Mouse (Mus musculus) liver, embryonic 15.5 days (tissue): ENCODE measurements around the gene Mab21l1. TPM values are rescaled to one million over a fixed set of nuclear protein-coding genes. Genes with fewer than 3 reads are reported as not detected.

Experiments used
- ATAC-seq: fragments of 200-750 bp; cut with Nextera tagmentation; 2 replicates; pipeline ENCODE4 v1.8.0; 2017; ENCODE audit warnings: moderate number of reproducible peaks, mild to moderate bottlenecking, moderate library complexity; ENCODE audit not compliant: insufficient read depth
- H3K27ac ChIP-seq: fragments of 300-500 bp; sonication (generic); replicated peaks from 2 replicates; pipeline ENCODE4 v1.5.1; 2015; ENCODE audit warnings: mild to moderate bottlenecking, inconsistent platforms
- H3K27me3 ChIP-seq: fragments of 300-500 bp; sonication (generic); 2 replicates; pipeline ENCODE4 v1.6.1; 2015; ENCODE audit warnings: mild to moderate bottlenecking, inconsistent platforms
- H3K36me3 ChIP-seq: fragments of 300-500 bp; sonication (generic); replicated peaks from 2 replicates; pipeline ENCODE4 v1.6.1; 2015; ENCODE audit warnings: moderate library complexity, mild to moderate bottlenecking, inconsistent platforms
- H3K4me1 ChIP-seq: fragments of 300-500 bp; sonication (generic); replicated peaks from 2 replicates; pipeline ENCODE4 v1.6.1; 2015; ENCODE audit warnings: inconsistent platforms
- H3K4me2 ChIP-seq: fragments of 300-500 bp; sonication (generic); 2 replicates; pipeline ENCODE4 v1.6.1; 2015; ENCODE audit warnings: moderate library complexity, mild to moderate bottlenecking, inconsistent platforms
- H3K4me3 ChIP-seq: fragments of 300-500 bp; sonication (generic); replicated peaks from 2 replicates; pipeline ENCODE4 v1.5.1; 2015; ENCODE audit warnings: mild to moderate bottlenecking, inconsistent platforms
- H3K9ac ChIP-seq: fragments of 300-500 bp; sonication (generic); 2 replicates; pipeline ENCODE4 v1.6.1; 2015; ENCODE audit warnings: moderate library complexity, mild to moderate bottlenecking, inconsistent platforms
- H3K9me3 ChIP-seq: fragments of 300-500 bp; sonication (generic); replicated peaks from 2 replicates; pipeline ENCODE4 v1.6.1; 2016; ENCODE audit warnings: inconsistent platforms
- WGBS: fragments of 180-500 bp; shearing (Covaris S2); methylation state at CpG from one replicate; pipeline ENCODE4 v1.1.7; 2015; ENCODE audit warnings: mixed read lengths; ENCODE audit not compliant: insufficient replicate concordance; 5-methylcytosine and 5-hydroxymethylcytosine counted together
- polyA plus RNA-seq: library from polyadenylated mRNA; unstranded; fragments of >200 nt; fragmentation: Nextera tagmentation; extraction: Ambion mirVana; gene quantifications from 2 replicates; pipeline ENCODE4 v1.2.1, GENCODE M21; 2015

The Mab21l1 gene
- polyA plus RNA-seq, 1 experiment from 2014 or later = 0.15 TPM

- H3K4me3 ChIP-seq = no peak overlapping the region
These were observed 26.3 kb upstream of the Mab21l1 start for GRCm38 (mm10) chr3:55755805-55756601.

DNA sequence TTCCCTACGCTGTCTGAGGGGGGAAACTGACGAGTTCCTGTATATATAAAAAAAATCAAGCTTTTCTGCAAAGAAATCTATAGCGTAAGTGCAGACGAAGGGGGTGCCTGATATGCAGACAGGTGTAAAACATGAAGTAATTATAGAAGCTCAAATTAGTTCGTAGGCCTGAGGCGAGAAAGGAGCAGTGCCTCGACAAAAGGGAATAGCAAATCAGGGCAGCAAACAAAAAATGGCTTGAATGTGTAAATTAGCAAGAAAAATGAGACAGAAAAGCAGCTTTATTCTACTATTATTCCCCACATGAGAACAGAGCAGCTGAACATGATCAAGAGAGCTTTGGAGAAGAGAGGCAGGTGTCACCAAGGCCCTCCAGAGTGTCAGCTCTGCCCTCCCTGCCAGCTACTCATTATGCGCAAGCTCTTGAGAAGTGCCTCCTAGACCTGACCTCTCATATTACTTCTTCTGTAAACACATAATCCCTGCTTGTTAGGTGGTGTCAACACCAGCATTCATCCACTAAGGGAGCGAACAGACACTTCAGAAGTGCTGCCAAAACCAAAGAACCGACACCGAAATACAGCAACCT, 25.6 kb upstream of the Mab21l1 start:
- H3K9me3 ChIP-seq = no peaks in the 10 kb centered on the region
- ATAC-seq = no peak
- H3K4me3 ChIP-seq = no peak overlapping the region
- H3K27ac ChIP-seq = no peak overlapping the region
- H3K4me1 ChIP-seq = no peaks in the 10 kb centered on the region
- H3K9ac ChIP-seq = no peak overlapping the region
- no peak overlapping the region for H3K4me2 ChIP-seq
- H3K27me3 ChIP-seq = no peaks in the 10 kb centered on the region
- H3K36me3 ChIP-seq = no peaks in the 10 kb centered on the region
- 71% methylated on average over 11 of the region's 11 CpGs for WGBS

More at GRCm38 (mm10) chr3:55755805-55756601, 26.3 kb upstream of the Mab21l1 start:
- H3K27ac ChIP-seq = no peak overlapping the region
- H3K27me3 ChIP-seq = no peaks in the 10 kb centered on the region
- no peak overlapping the region for H3K4me2 ChIP-seq
- no peaks in the 10 kb centered on the region for H3K36me3 ChIP-seq
- H3K9ac ChIP-seq = no peak overlapping the region
- no peaks in the 10 kb centered on the region for H3K4me1 ChIP-seq
- no peak for ATAC-seq
- WGBS = 71% methylated on average over 11 of the region's 11 CpGs
- H3K9me3 ChIP-seq = no peaks in the 10 kb centered on the region

DNA sequence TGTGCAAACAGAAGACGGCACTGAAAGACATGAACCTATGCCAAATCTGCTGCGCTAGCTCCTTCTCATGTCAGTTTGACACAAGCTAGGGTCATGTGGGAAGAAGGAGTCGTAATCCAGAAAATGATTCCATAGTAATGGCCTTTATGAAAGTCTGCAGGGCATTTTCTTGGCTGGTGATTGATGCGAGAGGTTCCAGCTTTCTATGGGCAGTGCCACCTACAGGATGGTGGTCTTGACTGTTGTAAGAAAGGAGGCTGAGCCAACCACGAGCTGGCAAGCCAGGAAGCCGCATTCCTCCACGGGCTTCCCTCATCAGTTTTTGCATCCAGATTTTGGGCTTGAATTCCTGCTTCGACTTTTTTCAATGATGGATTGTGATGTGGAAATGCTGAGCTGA, 24.0 kb upstream of the Mab21l1 start:
- no peaks in the 10 kb centered on the region for H3K4me1 ChIP-seq
- WGBS = 51% methylated on average over 8 of the region's 8 CpGs
- H3K9ac ChIP-seq = no peak overlapping the region
- no peak overlapping the region for H3K27ac ChIP-seq
- no peak overlapping the region for H3K4me3 ChIP-seq
- no peak for ATAC-seq
- no peaks in the 10 kb centered on the region for H3K36me3 ChIP-seq
- no peaks in the 10 kb centered on the region for H3K27me3 ChIP-seq
- H3K9me3 ChIP-seq = no peaks in the 10 kb centered on the region
- no peak overlapping the region for H3K4me2 ChIP-seq

DNA sequence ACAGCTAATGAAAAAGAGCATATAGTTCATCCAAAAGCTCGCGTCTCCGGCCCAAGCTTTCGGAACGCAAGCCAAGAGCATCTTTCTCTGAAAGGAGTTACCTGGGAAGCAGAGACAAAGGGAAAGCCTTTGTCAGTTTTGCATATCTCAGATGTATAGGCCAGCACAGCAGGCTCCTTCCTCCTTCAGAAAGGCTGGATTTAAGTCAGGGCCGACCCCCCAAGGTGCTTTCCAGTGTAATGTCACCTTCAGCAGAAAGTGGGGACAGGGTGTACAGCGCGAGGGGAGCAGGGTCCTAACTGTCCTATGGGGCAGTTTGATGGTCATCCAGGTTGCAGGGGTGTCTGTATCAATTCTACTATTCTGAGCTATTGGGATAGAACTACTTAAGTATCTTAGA, 18.7 kb upstream of the Mab21l1 start:
- no peak for ATAC-seq
- 66% methylated on average over 8 of the region's 8 CpGs for WGBS

DNA sequence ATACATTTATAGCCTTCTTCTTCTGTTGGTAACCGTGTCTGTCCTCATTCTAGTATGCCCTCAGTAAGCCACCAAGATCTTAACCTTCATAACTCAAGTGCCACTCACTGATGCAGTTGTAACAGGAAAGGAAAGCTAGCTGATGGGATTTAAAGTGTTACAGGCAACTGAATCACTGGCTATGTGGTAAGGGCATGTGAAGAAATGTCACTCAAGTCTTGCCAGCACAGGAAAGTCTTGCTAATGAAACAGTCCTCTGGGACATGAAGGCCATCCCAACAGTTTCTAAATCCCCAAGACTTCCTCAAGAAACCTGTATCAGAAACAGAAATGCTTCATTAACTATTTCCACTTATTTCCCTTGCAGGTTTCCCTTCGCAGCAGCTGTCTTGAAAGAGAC, 13.7 kb upstream of the Mab21l1 start:
- Histone ChIP-seq H3K27me3 (no peaks in the 10 kb centered on the region), H3K27ac (no peak overlapping the region), H3K36me3 (no peaks in the 10 kb centered on the region), H3K9ac (no peak overlapping the region), H3K4me2 (no peak overlapping the region), H3K9me3 (no peaks in the 10 kb centered on the region), H3K4me1 (no peaks in the 10 kb centered on the region), H3K4me3 (no peak overlapping the region)
- ATAC-seq = no peak
- 66% methylated on average over 2 of the region's 2 CpGs for WGBS

More for the DNA sequence above, 18.7 kb upstream of the Mab21l1 start:
- H3K4me1 ChIP-seq = no peaks in the 10 kb centered on the region
- H3K36me3 ChIP-seq = no peaks in the 10 kb centered on the region
- no peak overlapping the region for H3K9ac ChIP-seq
- H3K27ac ChIP-seq = no peak overlapping the region
- no peak overlapping the region for H3K4me2 ChIP-seq
- H3K9me3 ChIP-seq = no peaks in the 10 kb centered on the region
- no peak overlapping the region for H3K4me3 ChIP-seq
- H3K27me3 ChIP-seq = no peaks in the 10 kb centered on the region

DNA sequence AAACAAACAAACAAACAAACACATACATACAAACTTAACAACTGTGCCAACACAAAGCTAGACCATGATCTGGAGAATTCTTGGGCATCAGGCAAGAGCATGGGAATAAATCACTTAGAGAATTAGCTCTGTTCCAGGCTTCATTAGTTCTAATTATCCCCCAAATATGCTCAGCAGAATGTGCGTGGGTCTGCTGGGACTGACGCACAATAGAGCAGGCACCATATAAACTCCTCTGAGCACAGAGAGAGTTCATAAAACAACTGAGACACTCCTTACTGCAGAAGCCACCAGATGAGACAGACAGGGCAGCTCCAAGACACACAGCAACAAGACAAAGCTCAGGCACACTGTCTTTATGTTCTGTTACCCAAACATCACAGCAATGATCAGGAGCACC, 13.0 kb upstream of the Mab21l1 start:
- Histone ChIP-seq H3K27ac (no peak overlapping the region), H3K9ac (no peak overlapping the region), H3K36me3 (no peaks in the 10 kb centered on the region), H3K27me3 (no peaks in the 10 kb centered on the region), H3K4me2 (no peak overlapping the region), H3K4me1 (no peaks in the 10 kb centered on the region), H3K9me3 (no peaks in the 10 kb centered on the region), H3K4me3 (no peak overlapping the region)
- no peak for ATAC-seq
- 62% methylated on average over 2 of the region's 2 CpGs for WGBS

DNA sequence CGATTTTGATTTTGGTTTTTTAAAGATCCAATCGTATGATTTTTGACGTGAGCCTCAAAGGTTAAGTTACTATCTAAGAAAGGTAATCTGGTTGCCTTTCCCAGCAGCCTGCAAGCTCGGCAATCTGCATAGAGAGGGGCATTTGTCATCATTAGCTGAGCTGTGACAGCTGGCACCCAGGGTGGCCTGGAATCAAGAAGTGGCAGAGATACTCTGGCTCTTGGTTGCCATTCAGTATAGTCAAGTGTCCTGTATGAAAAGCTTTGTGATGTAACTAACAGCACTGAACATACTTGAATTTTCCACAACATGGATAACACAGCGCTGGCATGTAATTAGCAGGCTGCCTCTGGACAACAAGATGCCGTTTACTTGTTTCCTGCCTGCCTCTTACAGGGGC, 8.1 kb upstream of the Mab21l1 start:
- no peak overlapping the region for H3K4me3 ChIP-seq
- H3K4me1 ChIP-seq = no peaks in the 10 kb centered on the region
- H3K9me3 ChIP-seq = no peaks in the 10 kb centered on the region
- H3K27ac ChIP-seq = no peak overlapping the region
- WGBS = 61% methylated on average over 6 of the region's 6 CpGs
- no peaks in the 10 kb centered on the region for H3K36me3 ChIP-seq
- no peak overlapping the region for H3K9ac ChIP-seq
- H3K27me3 ChIP-seq = peaks cover 9% of the 10 kb centered on the region
- ATAC-seq = no peak
- no peak overlapping the region for H3K4me2 ChIP-seq

- Histone ChIP-seq H3K27me3 (peaks cover 17% of the 10 kb centered on the region), H3K9ac (no peak overlapping the region), H3K4me3 (no peak overlapping the region), H3K9me3 (no peaks in the 10 kb centered on the region), H3K4me2 (no peak overlapping the region), H3K27ac (no peak overlapping the region), H3K36me3 (no peaks in the 10 kb centered on the region), H3K4me1 (no peaks in the 10 kb centered on the region)
- whole genome bisulfite sequencing = 83% methylated on average over 7 of the region's 7 CpGs
- no peak for ATAC-seq
These were observed 7.1 kb upstream of the Mab21l1 start for GRCm38 (mm10) chr3:55775245-55775644.

DNA sequence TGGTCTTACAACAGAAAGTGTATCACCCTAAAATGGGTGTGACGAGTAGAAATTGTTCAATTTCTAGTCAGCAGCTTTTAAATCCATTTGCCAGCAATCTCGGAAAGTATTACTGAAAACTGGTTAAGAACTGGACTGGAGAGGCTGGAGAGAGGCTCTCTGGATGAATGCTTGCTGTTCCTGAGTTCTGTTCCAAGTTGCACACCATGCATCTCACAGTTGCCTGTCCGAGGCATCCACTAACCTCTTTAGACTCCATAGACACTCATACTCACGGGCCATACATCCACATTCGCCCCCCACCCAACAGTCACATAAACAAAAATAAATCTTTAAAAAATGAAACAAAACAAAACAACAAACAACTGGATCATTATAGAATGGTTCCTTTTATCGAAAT, 6.6 kb upstream of the Mab21l1 start:
- Histone ChIP-seq H3K4me3 (no peak overlapping the region), H3K27ac (no peak overlapping the region), H3K9ac (no peak overlapping the region), H3K4me1 (no peaks in the 10 kb centered on the region), H3K27me3 (peaks cover 23% of the 10 kb centered on the region), H3K4me2 (no peak overlapping the region), H3K9me3 (no peaks in the 10 kb centered on the region), H3K36me3 (no peaks in the 10 kb centered on the region)
- WGBS = 54% methylated on average over 6 of the region's 6 CpGs
- ATAC-seq = no peak

GRCm38 (mm10) chr3:55777501-55777900, 4.8 kb upstream of the Mab21l1 start:
- no peak overlapping the region for H3K27ac ChIP-seq
- H3K36me3 ChIP-seq = no peaks in the 10 kb centered on the region
- no peaks in the 10 kb centered on the region for H3K9me3 ChIP-seq
- H3K27me3 ChIP-seq = peaks cover 40% of the 10 kb centered on the region
- H3K4me2 ChIP-seq = no peak overlapping the region
- no peak overlapping the region for H3K9ac ChIP-seq
- H3K4me1 ChIP-seq = no peaks in the 10 kb centered on the region
- ATAC-seq = no peak
- H3K4me3 ChIP-seq = no peak overlapping the region
- WGBS = 49% methylated on average over 4 of the region's 4 CpGs

DNA sequence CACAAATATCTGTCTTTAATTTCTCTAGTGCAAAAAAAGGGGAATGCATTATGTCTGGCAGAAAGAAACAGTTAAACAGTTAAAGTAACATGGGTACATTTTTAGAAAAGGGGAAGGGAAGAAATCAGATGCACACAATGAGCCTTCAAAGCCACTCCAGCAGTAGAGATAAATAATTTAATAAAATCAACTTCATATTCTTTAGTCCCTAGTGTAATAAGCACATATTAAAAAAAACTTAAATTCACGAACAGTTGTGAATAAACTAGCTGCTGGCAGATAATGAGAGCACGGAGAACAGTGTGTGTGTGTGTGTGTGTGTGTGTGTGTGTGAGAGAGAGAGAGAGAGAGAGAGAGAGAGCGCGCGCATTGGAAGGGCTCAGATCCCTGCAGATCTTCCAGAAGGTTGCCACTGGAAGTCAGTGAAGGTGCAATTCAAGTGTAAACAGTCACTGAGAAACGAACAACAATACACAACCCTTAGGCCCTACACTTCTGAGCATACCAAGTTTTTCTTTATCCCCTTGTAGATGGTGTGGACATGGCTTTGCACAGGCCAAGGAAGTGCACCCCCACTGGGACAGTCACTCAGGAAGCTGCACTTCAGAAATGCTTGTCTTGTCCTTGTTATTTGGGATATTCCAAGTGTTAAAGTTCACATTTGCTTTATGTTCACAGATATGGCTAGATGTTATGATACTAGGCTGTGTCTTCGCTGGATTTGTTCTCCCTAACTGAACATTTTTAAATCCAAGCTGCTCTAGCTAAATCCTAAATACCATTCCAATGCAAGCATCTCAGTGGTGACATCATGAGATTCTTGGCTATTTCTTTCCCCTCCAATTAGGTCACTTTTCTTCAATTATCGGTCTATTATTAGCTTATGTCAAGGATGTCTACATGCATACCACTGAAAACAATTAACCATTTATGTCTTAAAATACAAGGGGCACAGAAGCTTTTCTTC, 3.3 kb upstream of the Mab21l1 start:
- no peak for ATAC-seq
- H3K36me3 ChIP-seq = no peaks in the 10 kb centered on the region
- H3K4me2 ChIP-seq = no peak overlapping the region
- H3K27ac ChIP-seq = no peak overlapping the region
- H3K4me1 ChIP-seq = 0 out of 2 replicates have a peak, but pooled peaks cover 9% of the 10 kb centered on the region
- no peak overlapping the region for H3K9ac ChIP-seq
- WGBS = 54% methylated on average over 8 of the region's 8 CpGs
- no peak overlapping the region for H3K4me3 ChIP-seq
- H3K27me3 ChIP-seq = peaks cover 55% of the 10 kb centered on the region
- no peaks in the 10 kb centered on the region for H3K9me3 ChIP-seq
